Mouse (Mus musculus) embryonic facial prominence, embryonic 15.5 days (tissue): ENCODE results near the gene Acoxl. TPM values are rescaled to one million over a fixed set of nuclear protein-coding genes. Genes with fewer than 3 reads are reported as not detected.

Experiments
- ATAC-seq: fragments of 200-750 bp; cut with Nextera tagmentation; 2 replicates; pipeline ENCODE4 v1.8.0; 2017; ENCODE audit warnings: low read depth, moderate TSS enrichment; ENCODE audit not compliant: insufficient number of reproducible peaks, low FRiP score, low TSS enrichment
- H3K27ac ChIP-seq: fragments of 300-500 bp; sonication (generic); replicated peaks from 2 replicates; pipeline ENCODE4 v1.5.1; 2015; ENCODE audit warnings: mild to moderate bottlenecking, inconsistent platforms
- H3K27me3 ChIP-seq: fragments of 300-500 bp; sonication (generic); 2 replicates; pipeline ENCODE4 v1.6.1; 2015; ENCODE audit warnings: inconsistent platforms
- H3K36me3 ChIP-seq: fragments of 300-500 bp; sonication (generic); 2 replicates; pipeline ENCODE4 v1.6.1; 2015; ENCODE audit warnings: mild to moderate bottlenecking, inconsistent platforms
- H3K4me1 ChIP-seq: fragments of 300-500 bp; sonication (generic); 2 replicates; pipeline ENCODE4 v1.6.1; 2015; ENCODE audit warnings: inconsistent platforms
- H3K4me2 ChIP-seq: fragments of 300-500 bp; sonication (generic); replicated peaks from 2 replicates; pipeline ENCODE4 v1.6.1; 2015; ENCODE audit warnings: mild to moderate bottlenecking, inconsistent platforms
- H3K4me3 ChIP-seq: fragments of 300-500 bp; sonication (generic); replicated peaks from 2 replicates; pipeline ENCODE4 v1.5.1; 2015; ENCODE audit warnings: mild to moderate bottlenecking, inconsistent platforms
- H3K9ac ChIP-seq: fragments of 300-500 bp; sonication (generic); 2 replicates; pipeline ENCODE4 v1.6.1; 2015; ENCODE audit warnings: inconsistent platforms
- H3K9me3 ChIP-seq: fragments of 300-500 bp; sonication (generic); replicated peaks from 2 replicates; pipeline ENCODE4 v1.6.1; 2016; ENCODE audit warnings: inconsistent platforms
- WGBS: fragments of 180-500 bp; shearing (Covaris S2); methylation state at CpG from one replicate; pipeline ENCODE4 v1.1.7; 2015; 5-methylcytosine and 5-hydroxymethylcytosine counted together
- polyA plus RNA-seq: library from polyadenylated mRNA; unstranded; fragments of >200 nt; fragmentation: Nextera tagmentation; extraction: Ambion mirVana; gene quantifications from 2 replicates; pipeline ENCODE4 v1.2.1, GENCODE M21; 2015

The Acoxl gene
- polyA plus RNA-seq, 1 experiment from 2014 or later: 0.15 TPM

- H3K27me3 ChIP-seq: peaks cover 5% of the 10 kb centered on the region; the same call in 1 of the 2 replicates
- WGBS: 42% methylated on average over 7 of the region's 7 CpGs
- ATAC-seq: no peak
- H3K36me3 ChIP-seq: no peaks in the 10 kb centered on the region
- no peaks in the 10 kb centered on the region for H3K9me3 ChIP-seq
- no peak overlapping the region for H3K4me2 ChIP-seq
- no peak overlapping the region for H3K9ac ChIP-seq
- no peaks in the 10 kb centered on the region for H3K4me1 ChIP-seq
- no peak overlapping the region for H3K4me3 ChIP-seq
- H3K27ac ChIP-seq: no peak overlapping the region
These were observed 6.8 kb downstream of the Acoxl start for GRCm38 (mm10) chr2:127845346-127845982.

- Histone ChIP-seq H3K27me3 (no peaks in the 10 kb centered on the region), H3K27ac (no peak overlapping the region), H3K4me1 (no peaks in the 10 kb centered on the region), H3K9me3 (no peaks in the 10 kb centered on the region), H3K4me2 (no peak overlapping the region), H3K9ac (no peak overlapping the region), H3K4me3 (no peak overlapping the region), H3K36me3 (no peaks in the 10 kb centered on the region)
- ATAC-seq: no peak
These were observed 7.3 kb downstream of the Acoxl start for GRCm38 (mm10) chr2:127846008-127846407.

GRCm38 (mm10) chr2:127846571-127846970, 7.9 kb downstream of the Acoxl start:
- no peaks in the 10 kb centered on the region for H3K27me3 ChIP-seq
- no peaks in the 10 kb centered on the region for H3K4me1 ChIP-seq
- H3K9me3 ChIP-seq: no peaks in the 10 kb centered on the region
- no peak overlapping the region for H3K9ac ChIP-seq
- no peak overlapping the region for H3K4me3 ChIP-seq
- no peak overlapping the region for H3K4me2 ChIP-seq
- ATAC-seq: no peak
- H3K27ac ChIP-seq: no peak overlapping the region
- H3K36me3 ChIP-seq: no peaks in the 10 kb centered on the region
- WGBS: 31% methylated on average over 1 of the region's 1 CpGs

- Histone ChIP-seq H3K9me3 (no peaks in the 10 kb centered on the region), H3K9ac (no peak overlapping the region), H3K4me1 (no peaks in the 10 kb centered on the region), H3K27me3 (no peaks in the 10 kb centered on the region), H3K4me2 (no peak overlapping the region), H3K27ac (no peak overlapping the region), H3K36me3 (no peaks in the 10 kb centered on the region), H3K4me3 (no peak overlapping the region)
- ATAC-seq: no peak
- WGBS: 82% methylated on average over 2 of the region's 2 CpGs
These were observed 11.7 kb downstream of the Acoxl start for GRCm38 (mm10) chr2:127850371-127850770.

- H3K4me3 ChIP-seq: no peak overlapping the region
- peak; percentile 67 for ATAC-seq
- no peaks in the 10 kb centered on the region for H3K9me3 ChIP-seq
- H3K27ac ChIP-seq: 0 out of 2 replicates have a peak overlapping the region, but pooled peaks have one; percentile 34
- no peaks in the 10 kb centered on the region for H3K27me3 ChIP-seq
- H3K4me2 ChIP-seq: no peak overlapping the region
- H3K4me1 ChIP-seq: no peaks in the 10 kb centered on the region
- 48% methylated on average over 4 of the region's 4 CpGs for WGBS
- H3K9ac ChIP-seq: no peak overlapping the region
- no peaks in the 10 kb centered on the region for H3K36me3 ChIP-seq
These were observed 15.8 kb downstream of the Acoxl start for GRCm38 (mm10) chr2:127854332-127854991.

GRCm38 (mm10) chr2:127864381-127864780, 25.7 kb downstream of the Acoxl start:
- 36% methylated on average over 4 of the region's 4 CpGs for whole genome bisulfite sequencing
- Histone ChIP-seq H3K27ac (peak overlapping the region; percentile 66; the same call in 1 of the 2 replicates), H3K9ac (no peak overlapping the region), H3K9me3 (no peaks in the 10 kb centered on the region), H3K4me1 (0 out of 2 replicates have a peak, but pooled peaks cover 9% of the 10 kb centered on the region), H3K27me3 (no peaks in the 10 kb centered on the region), H3K36me3 (no peaks in the 10 kb centered on the region), H3K4me2 (no peak overlapping the region), H3K4me3 (no peak overlapping the region)
- no peak for ATAC-seq

- Histone ChIP-seq H3K4me2 (no peak overlapping the region), H3K36me3 (no peaks in the 10 kb centered on the region), H3K9me3 (no peaks in the 10 kb centered on the region), H3K9ac (no peak overlapping the region), H3K4me1 (no peaks in the 10 kb centered on the region), H3K27me3 (no peaks in the 10 kb centered on the region), H3K27ac (no peak overlapping the region), H3K4me3 (no peak overlapping the region)
- 76% methylated on average over 5 of the region's 5 CpGs for WGBS
- no peak for ATAC-seq
These were observed 42.4 kb downstream of the Acoxl start for GRCm38 (mm10) chr2:127881063-127881462.

- Histone ChIP-seq H3K4me3 (no peak overlapping the region), H3K27ac (no peak overlapping the region), H3K9me3 (no peaks in the 10 kb centered on the region), H3K9ac (no peak overlapping the region), H3K4me1 (0 out of 2 replicates have a peak, but pooled peaks cover 3% of the 10 kb centered on the region), H3K36me3 (no peaks in the 10 kb centered on the region), H3K27me3 (peaks cover 4% of the 10 kb centered on the region; the same call in 1 of the 2 replicates), H3K4me2 (no peak overlapping the region)
- no peak for ATAC-seq
- WGBS: 5% methylated on average over 6 of the region's 6 CpGs
These were observed 50.8 kb downstream of the Acoxl start for GRCm38 (mm10) chr2:127889432-127889831.

- Histone ChIP-seq H3K36me3 (no peaks in the 10 kb centered on the region), H3K9me3 (no peaks in the 10 kb centered on the region), H3K4me1 (0 out of 2 replicates have a peak, but pooled peaks cover 3% of the 10 kb centered on the region), H3K27ac (no peak overlapping the region), H3K9ac (no peak overlapping the region), H3K27me3 (peaks cover 4% of the 10 kb centered on the region; the same call in 1 of the 2 replicates), H3K4me2 (no peak overlapping the region), H3K4me3 (no peak overlapping the region)
- WGBS: 91% methylated on average over 5 of the region's 5 CpGs
- no peak for ATAC-seq
These were observed 51.3 kb downstream of the Acoxl start for GRCm38 (mm10) chr2:127889979-127890378.

GRCm38 (mm10) chr2:127890526-127890925, 51.9 kb downstream of the Acoxl start:
- Histone ChIP-seq H3K27me3 (peaks cover 4% of the 10 kb centered on the region; the same call in 1 of the 2 replicates), H3K36me3 (no peaks in the 10 kb centered on the region), H3K9ac (no peak overlapping the region), H3K4me3 (no peak overlapping the region), H3K4me1 (0 out of 2 replicates have a peak, but pooled peaks cover 3% of the 10 kb centered on the region), H3K4me2 (no peak overlapping the region), H3K27ac (no peak overlapping the region), H3K9me3 (no peaks in the 10 kb centered on the region)
- ATAC-seq: no peak
- 59% methylated on average over 8 of the region's 8 CpGs for WGBS

GRCm38 (mm10) chr2:127891056-127891455, 52.4 kb downstream of the Acoxl start:
- no peak overlapping the region for H3K27ac ChIP-seq
- no peaks in the 10 kb centered on the region for H3K9me3 ChIP-seq
- 82% methylated on average over 3 of the region's 3 CpGs for WGBS
- H3K27me3 ChIP-seq: peaks cover 4% of the 10 kb centered on the region; the same call in 1 of the 2 replicates
- no peak overlapping the region for H3K4me2 ChIP-seq
- 0 out of 2 replicates have a peak, but pooled peaks cover 3% of the 10 kb centered on the region for H3K4me1 ChIP-seq
- H3K9ac ChIP-seq: no peak overlapping the region
- H3K36me3 ChIP-seq: no peaks in the 10 kb centered on the region
- no peak for ATAC-seq
- H3K4me3 ChIP-seq: no peak overlapping the region
